Mouse (Mus musculus): Measurements from ENCODE around the gene Trp53inp2. TPM values are rescaled to one million over a fixed set of nuclear protein-coding genes. Genes with fewer than 3 reads are reported as not detected.

Trp53inp2 gene
- 27.1 and 35.5 TPM in 2 replicates for polyA plus RNA-seq (2015; fragmentation: Nextera tagmentation; extraction: Ambion mirVana)

DNA sequence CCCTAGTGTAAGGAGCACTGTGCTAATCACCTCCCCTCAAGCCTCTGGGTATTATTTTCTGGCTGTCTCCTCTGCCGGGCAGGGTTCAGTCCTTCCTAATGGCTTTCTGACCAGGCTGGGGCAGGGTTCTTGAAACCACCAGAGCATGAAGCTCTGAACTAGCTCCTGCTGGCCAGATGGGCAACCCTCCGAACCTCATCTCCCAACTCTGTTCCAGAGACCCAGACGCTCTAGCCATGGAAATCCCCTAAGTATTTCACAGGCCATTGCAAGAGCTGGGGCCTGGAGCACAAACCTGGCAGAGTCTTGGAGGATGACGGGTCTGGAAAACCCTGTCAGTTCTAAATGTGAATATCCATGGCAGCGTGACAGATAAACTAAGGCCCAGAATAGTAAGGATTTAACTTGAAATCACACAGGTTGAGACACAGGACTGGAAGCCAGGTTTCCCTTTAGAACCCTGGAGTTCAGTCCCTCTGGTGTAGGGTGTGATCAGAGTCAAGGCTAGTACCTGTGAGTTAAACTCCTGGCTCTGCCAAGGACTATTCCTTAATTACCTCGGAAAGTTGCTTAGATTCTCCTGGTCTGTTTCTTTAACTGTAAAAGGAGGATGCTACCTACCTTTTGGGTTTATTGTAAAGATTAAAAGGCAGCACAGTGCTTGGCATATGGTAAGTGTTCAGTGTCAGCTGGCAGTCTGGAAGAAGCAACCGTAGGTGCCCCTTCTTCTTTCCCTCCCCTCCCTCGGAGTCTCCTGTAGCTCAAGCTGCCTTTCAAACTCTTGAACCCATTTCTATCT is at the start of gene Trp53inp2:
Gene Trp53inp2, plus strand, starts transcription at position 799 of the 799 bp plus-strand sequence.

GRCm38 (mm10) chr2:155356971-155357591 is 23.8 kb upstream of the Trp53inp2 start, which contains the start of gene Pigu:
Gene Pigu (minus strand): TSS chr2:155357430.

MicroRNAs within 50 kb of the gene (microRNA counts, 519-probe panel; counts per million panel counts)
- microRNA mmu-miR-695 = not detected

Small RNAs within 50 kb of the gene (microRNA-seq; reads per million reads assigned to microRNA genes)
- not detected for gene Mir695

Other genes with a start within 250 kb of the Trp53inp2 start
- 28.3 and 29.1 TPM in 2 replicates for gene Itch, start 247.6 kb upstream of the Trp53inp2 start, polyA plus RNA-seq (2015; fragmentation: Nextera tagmentation; extraction: Ambion mirVana)
- gene Dynlrb1, start 144.5 kb upstream of the Trp53inp2 start, polyA plus RNA-seq (2015; fragmentation: Nextera tagmentation; extraction: Ambion mirVana) = 435 and 443 TPM in 2 replicates
- 243 and 273 TPM in 2 replicates for gene Map1lc3a, start 104.8 kb upstream of the Trp53inp2 start, polyA plus RNA-seq (2015; fragmentation: Nextera tagmentation; extraction: Ambion mirVana)
- gene Pigu, start 23.6 kb upstream of the Trp53inp2 start, polyA plus RNA-seq (2015; fragmentation: Nextera tagmentation; extraction: Ambion mirVana) = 25.1 and 26.4 TPM in 2 replicates
- 12.9 and 13.5 TPM in 2 replicates for gene Ncoa6, start 92.8 kb downstream of the Trp53inp2 start, polyA plus RNA-seq (2015; fragmentation: Nextera tagmentation; extraction: Ambion mirVana)
- gene Acss2, start 136.9 kb downstream of the Trp53inp2 start, polyA plus RNA-seq (2015; fragmentation: Nextera tagmentation; extraction: Ambion mirVana) = 8.3 and 9.9 TPM in 2 replicates
- gene Ggt7, start 137.2 kb downstream of the Trp53inp2 start, polyA plus RNA-seq (2015; fragmentation: Nextera tagmentation; extraction: Ambion mirVana) = 1.9 and 2.7 TPM in 2 replicates
- gene Gss, start 211.8 kb downstream of the Trp53inp2 start, polyA plus RNA-seq (2015; fragmentation: Nextera tagmentation; extraction: Ambion mirVana) = 17.9 and 18.7 TPM in 2 replicates
- 0.11 and 0.23 TPM in 2 replicates for gene Myh7b, start 230.2 kb downstream of the Trp53inp2 start, polyA plus RNA-seq (2015; fragmentation: Nextera tagmentation; extraction: Ambion mirVana)